Mouse (Mus musculus): Measurements from ENCODE around the gene Olfr1137. TPM values are rescaled to one million over a fixed set of nuclear protein-coding genes. Genes with fewer than 3 reads are reported as not detected.

Gene Olfr1137
- polyA plus RNA-seq (2016; fragmentation: Nextera tagmentation; extraction: Ambion mirVana): not detected in 2 replicates

DNA sequence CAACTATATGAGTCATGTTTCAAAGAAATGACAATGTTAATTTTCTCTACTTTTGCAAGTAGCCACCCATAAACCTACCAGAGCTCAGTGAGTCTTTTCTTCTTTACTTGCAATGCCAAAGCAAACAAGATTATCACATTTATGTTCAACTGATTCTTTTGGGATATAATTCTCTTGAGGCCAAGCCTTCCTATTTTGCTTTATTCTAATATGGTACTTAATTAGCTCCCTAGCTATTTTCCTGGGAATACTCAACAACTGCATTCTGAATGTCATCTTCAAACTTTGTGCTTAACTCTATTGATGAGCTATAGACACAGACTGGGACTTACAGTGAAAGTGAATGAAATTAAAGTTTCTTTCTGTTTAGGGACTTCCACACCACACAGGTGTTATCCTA lies at the start of gene Olfr1137:
Olfr1137 (minus strand) TSS at position 101 of the 400 bp plus-strand sequence.
- Histone ChIP-seq H3K27me3 (ENCODE audit: low read depth, poor library complexity, severe bottlenecking) (no peaks in the 10 kb centered on the region), H3K27ac (replicated peaks) (no peak within 1 kb of the TSS), H3K4me1 (no peaks in the 10 kb centered on the region), H3K4me3 (no peak within 1 kb of the TSS), H3K36me3 (no peaks in the 10 kb centered on the region), H3K9me3 (replicated peaks) (no peaks in the 10 kb centered on the region)
- DNase-seq (ENCODE audit: low spot score): no peak

DNA sequence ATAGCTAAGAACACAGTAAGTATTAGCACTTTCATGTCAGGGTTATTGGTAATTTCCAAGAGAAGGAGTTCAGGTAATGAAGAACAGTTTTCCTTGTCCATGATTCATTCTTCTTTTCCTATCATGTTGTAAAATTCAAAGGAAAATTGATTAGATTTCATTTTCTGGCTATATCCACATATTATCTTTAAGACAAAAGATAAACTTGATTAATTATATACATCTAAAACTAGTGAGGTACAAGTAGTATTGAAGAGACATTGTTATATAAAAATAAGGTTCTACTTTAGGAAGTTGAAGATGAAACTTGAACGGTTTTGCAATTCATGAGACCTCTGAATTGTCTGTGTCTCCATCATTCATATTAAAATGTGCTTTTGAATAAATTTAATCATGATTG lies 40.9 kb upstream of the Olfr1137 start, which contains the start of gene Olfr1141:
Olfr1141 (minus strand) TSS at position 101 of the 400 bp plus-strand sequence.
- WGBS: 98% methylated on average over 1 of the region's 1 CpGs
- no peak for DNase-seq (ENCODE audit: low spot score)
- H3K27ac ChIP-seq (replicated peaks): no peak within 1 kb of the TSS

DNA sequence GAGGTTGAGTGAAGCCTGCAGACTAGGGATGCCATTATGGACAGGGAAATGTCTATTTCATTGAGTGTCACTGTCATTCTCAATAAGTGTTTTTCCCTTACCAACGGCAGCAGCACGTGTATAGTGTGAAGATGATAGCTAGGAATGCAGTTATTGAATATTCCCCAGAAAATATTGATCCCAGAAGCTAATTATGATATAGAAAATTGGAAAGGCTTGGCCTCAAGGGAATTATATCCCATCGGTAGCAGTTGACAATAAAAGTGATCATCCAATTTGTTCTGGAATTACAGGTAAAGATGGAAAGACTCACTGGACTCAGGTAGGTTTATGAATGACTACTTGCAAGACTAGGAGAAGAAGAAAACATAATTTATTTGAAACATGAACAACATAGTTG lies 30.5 kb upstream of the Olfr1137 start, which contains the start of gene Olfr1140:
Olfr1140 (plus strand) TSS at position 301 of the 400 bp plus-strand sequence.
- Histone ChIP-seq H3K36me3 (no peaks in the 10 kb centered on the region), H3K4me3 (no peak within 1 kb of the TSS), H3K27ac (replicated peaks) (no peak within 1 kb of the TSS), H3K27me3 (ENCODE audit: low read depth, poor library complexity, severe bottlenecking) (no peaks in the 10 kb centered on the region), H3K4me1 (no peaks in the 10 kb centered on the region), H3K9me3 (replicated peaks) (no peaks in the 10 kb centered on the region)
- no peak for DNase-seq (ENCODE audit: low spot score)
- WGBS: 82% methylated on average over 3 of the region's 3 CpGs

More for the DNA sequence above, 40.9 kb upstream of the Olfr1137 start, which contains the start of gene Olfr1141:
- Histone ChIP-seq H3K9me3 (replicated peaks) (no peaks in the 10 kb centered on the region), H3K4me3 (no peak within 1 kb of the TSS), H3K27me3 (ENCODE audit: low read depth, poor library complexity, severe bottlenecking) (no peaks in the 10 kb centered on the region), H3K4me1 (no peaks in the 10 kb centered on the region), H3K36me3 (no peaks in the 10 kb centered on the region)

DNA sequence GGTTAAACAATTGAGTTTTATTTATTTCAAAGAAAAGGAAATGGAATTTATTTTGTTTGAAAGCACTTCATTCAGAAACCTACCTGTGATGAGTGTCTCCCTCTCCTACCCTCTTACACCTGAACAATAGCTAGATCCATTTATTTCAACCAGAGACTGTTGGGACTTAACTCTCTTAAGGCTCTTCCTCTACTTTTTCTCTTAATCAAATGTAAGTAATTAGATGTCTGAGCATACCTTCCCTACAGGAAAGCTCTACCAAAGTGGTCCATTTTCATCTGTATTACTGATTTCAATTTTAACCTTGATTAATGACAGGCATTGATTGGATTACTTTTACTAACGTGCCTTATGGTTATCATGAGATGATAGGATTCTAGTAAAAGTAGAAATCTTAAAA lies 26.9 kb upstream of the Olfr1137 start, which contains the start of gene Olfr1138:
Olfr1138 (minus strand) TSS at position 101 of the 400 bp plus-strand sequence.
- WGBS: 90% methylated on average over 1 of the region's 1 CpGs
- no peak within 1 kb of the TSS for H3K27ac ChIP-seq (replicated peaks)
- H3K36me3 ChIP-seq: no peaks in the 10 kb centered on the region
- no peak for DNase-seq (ENCODE audit: low spot score)
- H3K4me3 ChIP-seq: no peak within 1 kb of the TSS
- no peaks in the 10 kb centered on the region for H3K27me3 ChIP-seq (ENCODE audit: low read depth, poor library complexity, severe bottlenecking)
- no peaks in the 10 kb centered on the region for H3K9me3 ChIP-seq (replicated peaks)
- no peaks in the 10 kb centered on the region for H3K4me1 ChIP-seq

DNA sequence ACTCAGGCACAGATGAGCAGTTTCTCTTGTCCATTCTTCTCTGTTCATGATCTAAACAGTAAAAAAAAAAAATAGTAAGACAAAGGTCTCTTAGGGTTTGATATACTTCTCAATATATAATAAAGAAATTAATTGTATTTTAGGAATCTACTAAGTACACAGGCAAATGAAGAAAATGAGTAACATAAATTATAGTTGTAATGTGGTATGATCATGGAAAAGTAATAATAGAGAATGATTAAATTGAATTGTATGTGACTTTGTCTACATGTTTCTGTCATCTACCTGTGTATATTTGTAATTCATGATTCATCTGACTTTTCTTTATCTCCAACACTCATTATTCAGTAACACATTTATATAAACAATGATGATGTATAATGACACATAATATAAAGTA lies 19.1 kb downstream of the Olfr1137 start, which contains the start of gene Olfr1136:
Olfr1136 (minus strand) TSS at position 101 of the 400 bp plus-strand sequence.
- no peak for DNase-seq (ENCODE audit: low spot score)
- H3K4me1 ChIP-seq: no peaks in the 10 kb centered on the region
- H3K27me3 ChIP-seq (ENCODE audit: low read depth, poor library complexity, severe bottlenecking): no peaks in the 10 kb centered on the region
- no peaks in the 10 kb centered on the region for H3K36me3 ChIP-seq
- no peaks in the 10 kb centered on the region for H3K9me3 ChIP-seq (replicated peaks)
- H3K27ac ChIP-seq (replicated peaks): no peak within 1 kb of the TSS
- no peak within 1 kb of the TSS for H3K4me3 ChIP-seq

GRCm38 (mm10) chr2:87673564-87673963 lies 39.4 kb downstream of the Olfr1137 start, which contains the start of gene Olfr1135:
Olfr1135 (minus strand) TSS chr2:87673664.
- no peaks in the 10 kb centered on the region for H3K9me3 ChIP-seq (replicated peaks)
- no peaks in the 10 kb centered on the region for H3K36me3 ChIP-seq
- H3K4me3 ChIP-seq: no peak within 1 kb of the TSS
- H3K27me3 ChIP-seq (ENCODE audit: low read depth, poor library complexity, severe bottlenecking): no peaks in the 10 kb centered on the region
- 19% methylated on average over 1 of the region's 1 CpGs for WGBS
- H3K4me1 ChIP-seq: no peaks in the 10 kb centered on the region
- H3K27ac ChIP-seq (replicated peaks): no peak within 1 kb of the TSS
- DNase-seq (ENCODE audit: low spot score): no peak

Other genes starting within 250 kb of the Olfr1137 start
- gene Pramel7, start 216.1 kb downstream of the Olfr1137 start, polyA plus RNA-seq (2016; fragmentation: Nextera tagmentation; extraction: Ambion mirVana): not detected in 2 replicates
- gene Pramel6, start 206.6 kb downstream of the Olfr1137 start, polyA plus RNA-seq (2016; fragmentation: Nextera tagmentation; extraction: Ambion mirVana): not detected in 2 replicates
- gene Olfr153, start 181.4 kb downstream of the Olfr1137 start, polyA plus RNA-seq (2016; fragmentation: Nextera tagmentation; extraction: Ambion mirVana): not detected in 2 replicates
- gene Olfr1128, start 167.6 kb downstream of the Olfr1137 start, polyA plus RNA-seq (2016; fragmentation: Nextera tagmentation; extraction: Ambion mirVana): not detected in 2 replicates
- gene Olfr1129, start 139.3 kb downstream of the Olfr1137 start, polyA plus RNA-seq (2016; fragmentation: Nextera tagmentation; extraction: Ambion mirVana): not detected in 2 replicates
- gene Olfr1130, start 107.0 kb downstream of the Olfr1137 start, polyA plus RNA-seq (2016; fragmentation: Nextera tagmentation; extraction: Ambion mirVana): not detected in 2 replicates
- gene Olfr1131, start 86.1 kb downstream of the Olfr1137 start, polyA plus RNA-seq (2016; fragmentation: Nextera tagmentation; extraction: Ambion mirVana): not detected in 2 replicates
- gene Olfr1132, start 75.6 kb downstream of the Olfr1137 start, polyA plus RNA-seq (2016; fragmentation: Nextera tagmentation; extraction: Ambion mirVana): not detected in 2 replicates
- not detected in 2 replicates for gene Olfr1133, start 65.8 kb downstream of the Olfr1137 start, polyA plus RNA-seq (2016; fragmentation: Nextera tagmentation; extraction: Ambion mirVana)
- not detected in 2 replicates for gene Olfr1134, start 54.7 kb downstream of the Olfr1137 start, polyA plus RNA-seq (2016; fragmentation: Nextera tagmentation; extraction: Ambion mirVana)
- not detected in 2 replicates for gene Olfr1135, start 39.5 kb downstream of the Olfr1137 start, polyA plus RNA-seq (2016; fragmentation: Nextera tagmentation; extraction: Ambion mirVana)
- not detected in 2 replicates for gene Olfr1136, start 19.2 kb downstream of the Olfr1137 start, polyA plus RNA-seq (2016; fragmentation: Nextera tagmentation; extraction: Ambion mirVana)
- not detected in 2 replicates for gene Olfr1138, start 26.8 kb upstream of the Olfr1137 start, polyA plus RNA-seq (2016; fragmentation: Nextera tagmentation; extraction: Ambion mirVana)
- gene Olfr1140, start 30.6 kb upstream of the Olfr1137 start, polyA plus RNA-seq (2016; fragmentation: Nextera tagmentation; extraction: Ambion mirVana): not detected in 2 replicates
- not detected in 2 replicates for gene Olfr1141, start 40.8 kb upstream of the Olfr1137 start, polyA plus RNA-seq (2016; fragmentation: Nextera tagmentation; extraction: Ambion mirVana)
- gene Olfr152, start 66.3 kb upstream of the Olfr1137 start, polyA plus RNA-seq (2016; fragmentation: Nextera tagmentation; extraction: Ambion mirVana): not detected in 2 replicates
- not detected in 2 replicates for gene Olfr1143, start 87.4 kb upstream of the Olfr1137 start, polyA plus RNA-seq (2016; fragmentation: Nextera tagmentation; extraction: Ambion mirVana)
- gene Olfr1145, start 96.6 kb upstream of the Olfr1137 start, polyA plus RNA-seq (2016; fragmentation: Nextera tagmentation; extraction: Ambion mirVana): not detected in 2 replicates
- not detected in 2 replicates for gene Olfr1148, start 117.4 kb upstream of the Olfr1137 start, polyA plus RNA-seq (2016; fragmentation: Nextera tagmentation; extraction: Ambion mirVana)
- not detected in 2 replicates for gene Olfr1150-ps1, start 130.8 kb upstream of the Olfr1137 start, polyA plus RNA-seq (2016; fragmentation: Nextera tagmentation; extraction: Ambion mirVana)
- not detected in 2 replicates for gene Olfr1151, start 142.7 kb upstream of the Olfr1137 start, polyA plus RNA-seq (2016; fragmentation: Nextera tagmentation; extraction: Ambion mirVana)
- gene Olfr1152, start 153.3 kb upstream of the Olfr1137 start, polyA plus RNA-seq (2016; fragmentation: Nextera tagmentation; extraction: Ambion mirVana): 0.01 and 0.02 TPM in 2 replicates
- not detected in 2 replicates for gene Olfr1153, start 181.8 kb upstream of the Olfr1137 start, polyA plus RNA-seq (2016; fragmentation: Nextera tagmentation; extraction: Ambion mirVana)
- not detected in 2 replicates for gene Olfr1154, start 192.0 kb upstream of the Olfr1137 start, polyA plus RNA-seq (2016; fragmentation: Nextera tagmentation; extraction: Ambion mirVana)
- gene Olfr1155, start 232.0 kb upstream of the Olfr1137 start, polyA plus RNA-seq (2016; fragmentation: Nextera tagmentation; extraction: Ambion mirVana): not detected in 2 replicates
- not detected in 2 replicates for gene Olfr1156, start 239.9 kb upstream of the Olfr1137 start, polyA plus RNA-seq (2016; fragmentation: Nextera tagmentation; extraction: Ambion mirVana)